Mouse (Mus musculus): ENCODE data around the gene Atp5g2. TPM values are rescaled to one million over a fixed set of nuclear protein-coding genes. Genes with fewer than 3 reads are reported as not detected.
"Not testable (repeated sequence)": the region's sequence is repeated elsewhere in the genome, so short reads cannot be mapped to it uniquely, and the experiment has no call there.

Atp5g2 gene
- total RNA-seq, 1 experiment: 448 TPM

- DNase-seq (ENCODE audit: low read depth, low spot score): peak; percentile 74
- Histone ChIP-seq H3K9me3 (ENCODE audit: control insufficient read depth, insufficient read depth, low read depth, low read length) (no peaks in the 10 kb centered on the region), H3K9ac (ENCODE audit: insufficient read depth, low read depth, low read length, poor library complexity, severe bottlenecking) (no peak overlapping the region), H3K27ac (ENCODE audit: insufficient read depth, low read depth, low read length, poor library complexity, severe bottlenecking) (no peak overlapping the region), H3K36me3 (ENCODE audit: control insufficient read depth, insufficient read depth, low read length, poor library complexity, severe bottlenecking) (peaks cover 56% of the 10 kb centered on the region), H3K4me1 (ENCODE audit: control insufficient read depth in 2 of 2, insufficient read depth in 2 of 2, low read length in 2 of 2, poor library complexity in 1 of 2) (peaks cover 0 to 7% of the 10 kb centered on the region in 2 experiments; a peak in 2 of 4 replicates), H3K4me3 (ENCODE audit: insufficient read depth in 1 of 2, low read depth in 1 of 2, low read length in 2 of 2, poor library complexity in 1 of 2, severe bottlenecking in 1 of 2) (no peak overlapping the region)
- in situ Hi-C loops (cut with MboI; ENCODE audit: low sequenced_read_pairs in 2 of 2, unreplicated experiment in 2 of 2): no loop called here
- no peak for TF ChIP-seq HCFC1 (IDR thresholded peaks at IDR 0.05; ENCODE audit: borderline replicate concordance, insufficient read depth, low read length)
- TF ChIP-seq MAFK (IDR thresholded peaks at IDR 0.05; ENCODE audit: insufficient read depth, low read depth, low read length): no peak
- TF ChIP-seq CHD2 (IDR thresholded peaks at IDR 0.05; ENCODE audit: low read depth, low read length): no peak
- TF ChIP-seq ZC3H11A (IDR thresholded peaks at IDR 0.05; ENCODE audit: borderline replicate concordance, low read depth, low read length): no peak
- no peak for TF ChIP-seq ZNF384 (IDR thresholded peaks at IDR 0.05; ENCODE audit: low read depth, low read length)
These were observed 6.7 kb downstream of the Atp5g2 start for GRCm38 (mm10) chr15:102665494-102665893.

GRCm38 (mm10) chr15:102663825-102664224 is 8.3 kb downstream of the Atp5g2 start:
- no peaks in the 10 kb centered on the region for H3K9me3 ChIP-seq (ENCODE audit: control insufficient read depth, insufficient read depth, low read depth, low read length)
- TF ChIP-seq CHD2 (IDR thresholded peaks at IDR 0.05; ENCODE audit: low read depth, low read length): no peak
- no peak for TF ChIP-seq ZC3H11A (IDR thresholded peaks at IDR 0.05; ENCODE audit: borderline replicate concordance, low read depth, low read length)
- no peak for TF ChIP-seq ZNF384 (IDR thresholded peaks at IDR 0.05; ENCODE audit: low read depth, low read length)
- H3K9ac ChIP-seq (ENCODE audit: insufficient read depth, low read depth, low read length, poor library complexity, severe bottlenecking): no peak overlapping the region

GRCm38 (mm10) chr15:102662601-102663000 is 9.6 kb downstream of the Atp5g2 start:
- H3K4me1 ChIP-seq (ENCODE audit: control insufficient read depth in 2 of 2, insufficient read depth in 2 of 2, low read length in 2 of 2, poor library complexity in 1 of 2); in situ Hi-C loops (cut with MboI; ENCODE audit: low sequenced_read_pairs in 2 of 2, unreplicated experiment in 2 of 2); DNase-seq (ENCODE audit: low read depth, low spot score); H3K9me3 ChIP-seq (ENCODE audit: control insufficient read depth, insufficient read depth, low read depth, low read length); H3K27ac ChIP-seq (ENCODE audit: insufficient read depth, low read depth, low read length, poor library complexity, severe bottlenecking); H3K4me3 ChIP-seq (ENCODE audit: insufficient read depth in 1 of 2, low read depth in 1 of 2, low read length in 2 of 2, poor library complexity in 1 of 2, severe bottlenecking in 1 of 2); H3K9ac ChIP-seq (ENCODE audit: insufficient read depth, low read depth, low read length, poor library complexity, severe bottlenecking): not testable (repeated sequence)
- peaks cover 44% of the 10 kb centered on the region for H3K36me3 ChIP-seq (ENCODE audit: control insufficient read depth, insufficient read depth, low read length, poor library complexity, severe bottlenecking)

More at GRCm38 (mm10) chr15:102663825-102664224, 8.3 kb downstream of the Atp5g2 start:
- peaks cover 0 to 2% of the 10 kb centered on the region in 2 experiments; a peak in 1 of 4 replicates for H3K4me1 ChIP-seq (ENCODE audit: control insufficient read depth in 2 of 2, insufficient read depth in 2 of 2, low read length in 2 of 2, poor library complexity in 1 of 2)
- H3K36me3 ChIP-seq (ENCODE audit: control insufficient read depth, insufficient read depth, low read length, poor library complexity, severe bottlenecking): peaks cover 51% of the 10 kb centered on the region
- no peak overlapping the region for H3K27ac ChIP-seq (ENCODE audit: insufficient read depth, low read depth, low read length, poor library complexity, severe bottlenecking)
- in situ Hi-C loops (cut with MboI; ENCODE audit: low sequenced_read_pairs in 2 of 2, unreplicated experiment in 2 of 2): no loop called here
- DNase-seq (ENCODE audit: low read depth, low spot score): no peak
- H3K4me3 ChIP-seq (ENCODE audit: insufficient read depth in 1 of 2, low read depth in 1 of 2, low read length in 2 of 2, poor library complexity in 1 of 2, severe bottlenecking in 1 of 2): no peak overlapping the region

GRCm38 (mm10) chr15:102657926-102658381 is 14.2 kb downstream of the Atp5g2 start:
- no peak overlapping the region for H3K9ac ChIP-seq (ENCODE audit: insufficient read depth, low read depth, low read length, poor library complexity, severe bottlenecking)
- H3K27ac ChIP-seq (ENCODE audit: insufficient read depth, low read depth, low read length, poor library complexity, severe bottlenecking): no peak overlapping the region
- in situ Hi-C loops (cut with MboI; ENCODE audit: low sequenced_read_pairs in 2 of 2, unreplicated experiment in 2 of 2): no loop called here
- H3K4me1 ChIP-seq (ENCODE audit: control insufficient read depth in 2 of 2, insufficient read depth in 2 of 2, low read length in 2 of 2, poor library complexity in 1 of 2): no peaks in the 10 kb centered on the region
- H3K4me3 ChIP-seq (ENCODE audit: insufficient read depth in 1 of 2, low read depth in 1 of 2, low read length in 2 of 2, poor library complexity in 1 of 2, severe bottlenecking in 1 of 2): no peak overlapping the region
- H3K9me3 ChIP-seq (ENCODE audit: control insufficient read depth, insufficient read depth, low read depth, low read length): no peaks in the 10 kb centered on the region
- DNase-seq (ENCODE audit: low read depth, low spot score): no peak
- H3K36me3 ChIP-seq (ENCODE audit: control insufficient read depth, insufficient read depth, low read length, poor library complexity, severe bottlenecking): peaks cover 7% of the 10 kb centered on the region
- TF ChIP-seq MAFK (IDR thresholded peaks at IDR 0.05; ENCODE audit: insufficient read depth, low read depth, low read length) (no peak), CHD2 (IDR thresholded peaks at IDR 0.05; ENCODE audit: low read depth, low read length) (no peak), ZC3H11A (IDR thresholded peaks at IDR 0.05; ENCODE audit: borderline replicate concordance, low read depth, low read length) (no peak)

- peaks cover 5% of the 10 kb centered on the region for H3K36me3 ChIP-seq (ENCODE audit: control insufficient read depth, insufficient read depth, low read length, poor library complexity, severe bottlenecking)
- TF ChIP-seq ZC3H11A (IDR thresholded peaks at IDR 0.05; ENCODE audit: borderline replicate concordance, low read depth, low read length) (no peak), HCFC1 (IDR thresholded peaks at IDR 0.05; ENCODE audit: borderline replicate concordance, insufficient read depth, low read length) (no peak), CHD2 (IDR thresholded peaks at IDR 0.05; ENCODE audit: low read depth, low read length) (no peak), MAFK (IDR thresholded peaks at IDR 0.05; ENCODE audit: insufficient read depth, low read depth, low read length) (no peak), ZNF384 (IDR thresholded peaks at IDR 0.05; ENCODE audit: low read depth, low read length) (no peak)
- no peaks in the 10 kb centered on the region for H3K9me3 ChIP-seq (ENCODE audit: control insufficient read depth, insufficient read depth, low read depth, low read length)
- in situ Hi-C loops (cut with MboI; ENCODE audit: low sequenced_read_pairs in 2 of 2, unreplicated experiment in 2 of 2): no loop called here
- H3K9ac ChIP-seq (ENCODE audit: insufficient read depth, low read depth, low read length, poor library complexity, severe bottlenecking): no peak overlapping the region
- no peak overlapping the region for H3K27ac ChIP-seq (ENCODE audit: insufficient read depth, low read depth, low read length, poor library complexity, severe bottlenecking)
- H3K4me3 ChIP-seq (ENCODE audit: insufficient read depth in 1 of 2, low read depth in 1 of 2, low read length in 2 of 2, poor library complexity in 1 of 2, severe bottlenecking in 1 of 2): no peak overlapping the region
- no peaks in the 10 kb centered on the region for H3K4me1 ChIP-seq (ENCODE audit: control insufficient read depth in 2 of 2, insufficient read depth in 2 of 2, low read length in 2 of 2, poor library complexity in 1 of 2)
- no peak for DNase-seq (ENCODE audit: low read depth, low spot score)
These were observed 15.5 kb downstream of the Atp5g2 start for GRCm38 (mm10) chr15:102656658-102657057.

GRCm38 (mm10) chr15:102651928-102652660 is 20.1 kb downstream of the Atp5g2 start:
- in situ Hi-C loops (cut with MboI; ENCODE audit: low sequenced_read_pairs in 2 of 2, unreplicated experiment in 2 of 2); H3K9me3 ChIP-seq (ENCODE audit: control insufficient read depth, insufficient read depth, low read depth, low read length); DNase-seq (ENCODE audit: low read depth, low spot score); H3K4me3 ChIP-seq (ENCODE audit: insufficient read depth in 1 of 2, low read depth in 1 of 2, low read length in 2 of 2, poor library complexity in 1 of 2, severe bottlenecking in 1 of 2); H3K27ac ChIP-seq (ENCODE audit: insufficient read depth, low read depth, low read length, poor library complexity, severe bottlenecking); H3K9ac ChIP-seq (ENCODE audit: insufficient read depth, low read depth, low read length, poor library complexity, severe bottlenecking); H3K4me1 ChIP-seq (ENCODE audit: control insufficient read depth in 2 of 2, insufficient read depth in 2 of 2, low read length in 2 of 2, poor library complexity in 1 of 2); H3K36me3 ChIP-seq (ENCODE audit: control insufficient read depth, insufficient read depth, low read length, poor library complexity, severe bottlenecking): not testable (repeated sequence)

Data from ES-E14 (cell line).